Mouse (Mus musculus): ENCODE data around the gene 1700018B08Rik. TPM values are rescaled to one million over a fixed set of nuclear protein-coding genes. Genes with fewer than 3 reads are reported as not detected.

The 1700018B08Rik gene
- polyA plus RNA-seq, 1 experiment, result not detected

- Histone ChIP-seq H3K36me3 (ENCODE audit: control insufficient read depth, insufficient read depth) (no peaks in the 10 kb centered on the region), H3ac (ENCODE audit: control insufficient read depth, insufficient read length, low read depth) (no peak overlapping the region), H3K79me2 (ENCODE audit: control insufficient read depth, insufficient read depth) (no peaks in the 10 kb centered on the region), H3K4me3 (ENCODE audit: insufficient read depth, poor library complexity, severe bottlenecking) (no peak overlapping the region), H3K27me3 (ENCODE audit: control insufficient read depth, insufficient read depth, insufficient read length) (no peaks in the 10 kb centered on the region), H3K79me3 (ENCODE audit: low read depth) (no peaks in the 10 kb centered on the region)
- TF ChIP-seq CEBPB (IDR thresholded peaks at IDR 0.05; ENCODE audit: low read depth), result no peak
- no peak for TF ChIP-seq MYOG (IDR thresholded peaks at IDR 0.05; ENCODE audit: control insufficient read depth, extremely low read depth, insufficient read length)
- no peak for TF ChIP-seq MYOD1 (IDR thresholded peaks at IDR 0.05; ENCODE audit: control insufficient read depth, insufficient read length, low read depth)
- TF ChIP-seq CTCF (IDR thresholded peaks at IDR 0.05; ENCODE audit: control insufficient read depth, insufficient read depth, insufficient read length), result no peak
- TF ChIP-seq FOSL1 (IDR thresholded peaks at IDR 0.05; ENCODE audit: insufficient read depth, low read length, poor library complexity, severe bottlenecking), result no peak
- no peak for TF ChIP-seq USF1 (IDR thresholded peaks at IDR 0.05; ENCODE audit: low read depth)
- no peak for TF ChIP-seq MAX (IDR thresholded peaks at IDR 0.05)
These were observed 9.8 kb upstream of the 1700018B08Rik start for GRCm38 (mm10) chr8:121553831-121554475.

GRCm38 (mm10) chr8:121552506-121552905, 8.4 kb upstream of the 1700018B08Rik start:
- H3ac ChIP-seq (ENCODE audit: control insufficient read depth, insufficient read length, low read depth), result no peak overlapping the region
- no peaks in the 10 kb centered on the region for H3K27me3 ChIP-seq (ENCODE audit: control insufficient read depth, insufficient read depth, insufficient read length)
- H3K79me3 ChIP-seq (ENCODE audit: low read depth), result no peaks in the 10 kb centered on the region
- H3K79me2 ChIP-seq (ENCODE audit: control insufficient read depth, insufficient read depth), result no peaks in the 10 kb centered on the region
- H3K4me3 ChIP-seq (ENCODE audit: insufficient read depth, poor library complexity, severe bottlenecking), result no peak overlapping the region
- TF ChIP-seq CEBPB (IDR thresholded peaks at IDR 0.05; ENCODE audit: low read depth) (no peak), MYOG (IDR thresholded peaks at IDR 0.05; ENCODE audit: control insufficient read depth, extremely low read depth, insufficient read length) (no peak), MAX (IDR thresholded peaks at IDR 0.05) (no peak), FOSL1 (IDR thresholded peaks at IDR 0.05; ENCODE audit: insufficient read depth, low read length, poor library complexity, severe bottlenecking) (no peak), MYOD1 (IDR thresholded peaks at IDR 0.05; ENCODE audit: control insufficient read depth, insufficient read length, low read depth) (no peak), CTCF (IDR thresholded peaks at IDR 0.05; ENCODE audit: control insufficient read depth, insufficient read depth, insufficient read length) (no peak), USF1 (IDR thresholded peaks at IDR 0.05; ENCODE audit: low read depth) (no peak)
- H3K36me3 ChIP-seq (ENCODE audit: control insufficient read depth, insufficient read depth), result no peaks in the 10 kb centered on the region

- Histone ChIP-seq H3K79me3 (ENCODE audit: low read depth) (no peaks in the 10 kb centered on the region), H3ac (ENCODE audit: control insufficient read depth, insufficient read length, low read depth) (no peak overlapping the region), H3K27me3 (ENCODE audit: control insufficient read depth, insufficient read depth, insufficient read length) (no peaks in the 10 kb centered on the region), H3K4me3 (ENCODE audit: insufficient read depth, poor library complexity, severe bottlenecking) (no peak overlapping the region), H3K79me2 (ENCODE audit: control insufficient read depth, insufficient read depth) (no peaks in the 10 kb centered on the region), H3K36me3 (ENCODE audit: control insufficient read depth, insufficient read depth) (no peaks in the 10 kb centered on the region)
- TF ChIP-seq USF1 (IDR thresholded peaks at IDR 0.05; ENCODE audit: low read depth) (no peak), MYOD1 (IDR thresholded peaks at IDR 0.05; ENCODE audit: control insufficient read depth, insufficient read length, low read depth) (no peak), CTCF (IDR thresholded peaks at IDR 0.05; ENCODE audit: control insufficient read depth, insufficient read depth, insufficient read length) (no peak), CEBPB (IDR thresholded peaks at IDR 0.05; ENCODE audit: low read depth) (no peak), FOSL1 (IDR thresholded peaks at IDR 0.05; ENCODE audit: insufficient read depth, low read length, poor library complexity, severe bottlenecking) (no peak), MAX (IDR thresholded peaks at IDR 0.05) (no peak), MYOG (IDR thresholded peaks at IDR 0.05; ENCODE audit: control insufficient read depth, extremely low read depth, insufficient read length) (no peak)
These were observed 7.2 kb upstream of the 1700018B08Rik start for GRCm38 (mm10) chr8:121551065-121551985.

- peaks cover 11% of the 10 kb centered on the region for H3K27me3 ChIP-seq (ENCODE audit: control insufficient read depth, insufficient read depth, insufficient read length)
- H3K79me2 ChIP-seq (ENCODE audit: control insufficient read depth, insufficient read depth), result no peaks in the 10 kb centered on the region
- no peaks in the 10 kb centered on the region for H3K79me3 ChIP-seq (ENCODE audit: low read depth)
- no peak for TF ChIP-seq CEBPB (IDR thresholded peaks at IDR 0.05; ENCODE audit: low read depth)
- no peak for TF ChIP-seq CTCF (IDR thresholded peaks at IDR 0.05; ENCODE audit: control insufficient read depth, insufficient read depth, insufficient read length)
- no peak for TF ChIP-seq USF1 (IDR thresholded peaks at IDR 0.05; ENCODE audit: low read depth)
- TF ChIP-seq MAX (IDR thresholded peaks at IDR 0.05), result no peak
- TF ChIP-seq MYOG (IDR thresholded peaks at IDR 0.05; ENCODE audit: control insufficient read depth, extremely low read depth, insufficient read length), result no peak
- TF ChIP-seq MYOD1 (IDR thresholded peaks at IDR 0.05; ENCODE audit: control insufficient read depth, insufficient read length, low read depth), result no peak
- no peak for TF ChIP-seq FOSL1 (IDR thresholded peaks at IDR 0.05; ENCODE audit: insufficient read depth, low read length, poor library complexity, severe bottlenecking)
- no peak overlapping the region for H3K4me3 ChIP-seq (ENCODE audit: insufficient read depth, poor library complexity, severe bottlenecking)
- no peak overlapping the region for H3ac ChIP-seq (ENCODE audit: control insufficient read depth, insufficient read length, low read depth)
- no peaks in the 10 kb centered on the region for H3K36me3 ChIP-seq (ENCODE audit: control insufficient read depth, insufficient read depth)
These were observed 5.9 kb upstream of the 1700018B08Rik start for GRCm38 (mm10) chr8:121550056-121550455.

GRCm38 (mm10) chr8:121547132-121547531, 3.0 kb upstream of the 1700018B08Rik start:
- H3K27me3 ChIP-seq (ENCODE audit: control insufficient read depth, insufficient read depth, insufficient read length), result peaks cover 31% of the 10 kb centered on the region
- no peak overlapping the region for H3K4me3 ChIP-seq (ENCODE audit: insufficient read depth, poor library complexity, severe bottlenecking)
- no peaks in the 10 kb centered on the region for H3K36me3 ChIP-seq (ENCODE audit: control insufficient read depth, insufficient read depth)
- H3K79me2 ChIP-seq (ENCODE audit: control insufficient read depth, insufficient read depth), result no peaks in the 10 kb centered on the region
- no peak overlapping the region for H3ac ChIP-seq (ENCODE audit: control insufficient read depth, insufficient read length, low read depth)
- no peaks in the 10 kb centered on the region for H3K79me3 ChIP-seq (ENCODE audit: low read depth)
- TF ChIP-seq CEBPB (IDR thresholded peaks at IDR 0.05; ENCODE audit: low read depth) (no peak), MYOG (IDR thresholded peaks at IDR 0.05; ENCODE audit: control insufficient read depth, extremely low read depth, insufficient read length) (no peak), MYOD1 (IDR thresholded peaks at IDR 0.05; ENCODE audit: control insufficient read depth, insufficient read length, low read depth) (no peak), FOSL1 (IDR thresholded peaks at IDR 0.05; ENCODE audit: insufficient read depth, low read length, poor library complexity, severe bottlenecking) (no peak), CTCF (IDR thresholded peaks at IDR 0.05; ENCODE audit: control insufficient read depth, insufficient read depth, insufficient read length) (peak; percentile 44), MAX (IDR thresholded peaks at IDR 0.05) (no peak), USF1 (IDR thresholded peaks at IDR 0.05; ENCODE audit: low read depth) (no peak)
